Mouse (Mus musculus): ENCODE data around the gene Vwa2.

DNA sequence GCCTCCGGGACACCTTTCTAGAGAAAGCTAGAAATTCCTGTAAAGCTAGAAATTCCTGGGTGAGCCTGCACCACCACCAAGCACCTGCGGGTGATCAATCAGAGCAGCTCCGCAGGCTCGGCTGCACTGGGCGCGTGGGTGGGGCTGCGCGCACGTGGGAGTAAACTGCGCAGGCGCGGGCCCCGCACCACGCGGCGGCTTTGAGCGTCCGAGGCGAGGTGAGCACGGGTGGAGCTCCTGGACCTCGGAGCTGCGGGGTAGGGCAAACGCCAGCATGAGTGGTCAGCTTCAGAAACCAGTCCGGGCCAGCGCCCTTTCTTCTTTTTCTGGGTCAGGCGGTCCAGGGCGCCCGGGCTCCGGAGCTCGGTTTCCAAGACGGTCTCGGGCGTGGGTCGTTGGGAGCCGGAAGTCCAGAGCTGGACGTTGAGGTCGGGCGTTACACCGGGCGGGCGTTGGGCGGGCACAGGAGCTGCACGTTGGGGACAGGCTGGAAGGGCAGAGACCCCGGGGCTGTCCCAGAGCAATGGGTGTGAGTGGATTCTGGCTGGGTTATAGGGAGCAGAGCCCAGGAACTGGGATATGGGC, 47.9 kb upstream of the Vwa2 start, which contains the start of gene Tdrd1:
- TF ChIP-seq CTCF (IDR thresholded peaks at IDR 0.05; ENCODE audit: control insufficient read depth, insufficient read depth, insufficient replicate concordance, low read depth, low read length) (no peak), POLR2A (IDR thresholded peaks at IDR 0.05; ENCODE audit: control insufficient read depth, low read depth, low read length) (peak; percentile 66)
